Mouse (Mus musculus) forebrain, embryonic 10.5 days (tissue): ENCODE results near the gene Cpt1c. TPM values are rescaled to one million over a fixed set of nuclear protein-coding genes. Genes with fewer than 3 reads are reported as not detected.

Experiments used
- DNase-seq: peaks from one replicate; pipeline ENCODE4 v3.0.0-alpha.2; 2017; ENCODE audit warnings: low spot score; ENCODE audit errors: extremely low spot score
- H3K27ac ChIP-seq: fragments of 300-500 bp; sonication (generic); 2 replicates; pipeline ENCODE4 v1.5.1; 2016; ENCODE audit warnings: mild to moderate bottlenecking
- H3K27me3 ChIP-seq: fragments of 300-500 bp; sonication (generic); 2 replicates; pipeline ENCODE4 v1.6.1; 2016; ENCODE audit warnings: mild to moderate bottlenecking; ENCODE audit not compliant: poor library complexity, severe bottlenecking
- H3K36me3 ChIP-seq: fragments of 300-500 bp; sonication (generic); replicated peaks from 2 replicates; pipeline ENCODE4 v1.6.1; 2016; ENCODE audit warnings: mild to moderate bottlenecking, moderate library complexity
- H3K4me1 ChIP-seq: fragments of 300-500 bp; sonication (generic); 2 replicates; pipeline ENCODE4 v1.6.1; 2016
- H3K4me3 ChIP-seq: fragments of 300-500 bp; sonication (generic); 2 replicates; pipeline ENCODE4 v1.5.1; 2016; ENCODE audit warnings: mild to moderate bottlenecking, moderate library complexity
- H3K9me3 ChIP-seq: fragments of 300-500 bp; sonication (generic); 2 replicates; pipeline ENCODE4 v1.6.1; 2016; ENCODE audit warnings: mild to moderate bottlenecking, moderate library complexity
- WGBS: fragments of 180-500 bp; shearing (Covaris S2); methylation state at CpG from one replicate; pipeline ENCODE4 v1.1.7; 2016; 5-methylcytosine and 5-hydroxymethylcytosine counted together
- microRNA-seq: library from miRNA; unstranded; fragments of <30 nt; microRNA quantifications from one replicate; pipeline ENCODE4, GENCODE M21; 2017
- polyA plus RNA-seq: library from polyadenylated mRNA; unstranded; fragments of >200 nt; fragmentation: Nextera tagmentation; extraction: Ambion mirVana; gene quantifications from 2 replicates; pipeline ENCODE4 v1.2.1, GENCODE M21; 2016

Gene Cpt1c
- polyA plus RNA-seq, 1 experiment from 2014 or later, result 19.4 TPM

- no peak for DNase-seq
- Histone ChIP-seq H3K4me3 (no peak overlapping the region), H3K27me3 (no peaks in the 10 kb centered on the region), H3K9me3 (no peaks in the 10 kb centered on the region), H3K27ac (no peak overlapping the region), H3K36me3 (peaks cover 72% of the 10 kb centered on the region), H3K4me1 (peaks cover 5% of the 10 kb centered on the region)
Measured at GRCm38 (mm10) chr7:44922530-44922929, 52.1 kb downstream of the Cpt1c start.

- H3K36me3 ChIP-seq, result peaks cover 70% of the 10 kb centered on the region
- no peaks in the 10 kb centered on the region; the same call in 1 of the 2 replicates for H3K4me1 ChIP-seq
- no peaks in the 10 kb centered on the region for H3K27me3 ChIP-seq
- no peak overlapping the region for H3K27ac ChIP-seq
- no peaks in the 10 kb centered on the region for H3K9me3 ChIP-seq
- DNase-seq, result no peak
- no peak overlapping the region for H3K4me3 ChIP-seq
- 89% methylated on average over 5 of the region's 5 CpGs for WGBS
Measured at GRCm38 (mm10) chr7:44919127-44919526, 55.5 kb downstream of the Cpt1c start.

GRCm38 (mm10) chr7:44918219-44918618, 56.4 kb downstream of the Cpt1c start:
- H3K4me1 ChIP-seq, result no peaks in the 10 kb centered on the region; the same call in 1 of the 2 replicates
- no peak overlapping the region for H3K27ac ChIP-seq
- H3K36me3 ChIP-seq, result peaks cover 70% of the 10 kb centered on the region
- DNase-seq, result no peak
- no peak overlapping the region for H3K4me3 ChIP-seq
- H3K9me3 ChIP-seq, result no peaks in the 10 kb centered on the region
- WGBS, result 84% methylated on average over 3 of the region's 3 CpGs
- no peaks in the 10 kb centered on the region for H3K27me3 ChIP-seq

GRCm38 (mm10) chr7:44916881-44917280, 57.8 kb downstream of the Cpt1c start:
- H3K4me3 ChIP-seq, result no peak overlapping the region
- no peaks in the 10 kb centered on the region for H3K27me3 ChIP-seq
- no peak for DNase-seq
- H3K4me1 ChIP-seq, result no peaks in the 10 kb centered on the region; the same call in 1 of the 2 replicates
- H3K9me3 ChIP-seq, result no peaks in the 10 kb centered on the region
- peaks cover 70% of the 10 kb centered on the region for H3K36me3 ChIP-seq
- H3K27ac ChIP-seq, result no peak overlapping the region
- WGBS, result 92% methylated on average over 4 of the region's 4 CpGs

- no peak for DNase-seq
- 87% methylated on average over 6 of the region's 6 CpGs for WGBS
- Histone ChIP-seq H3K4me3 (no peak overlapping the region), H3K9me3 (no peaks in the 10 kb centered on the region), H3K4me1 (no peaks in the 10 kb centered on the region; the same call in 1 of the 2 replicates), H3K27ac (no peak overlapping the region), H3K27me3 (no peaks in the 10 kb centered on the region), H3K36me3 (peaks cover 72% of the 10 kb centered on the region)
Measured at GRCm38 (mm10) chr7:44916191-44916590, 58.5 kb downstream of the Cpt1c start.

- no peak for DNase-seq
- no peaks in the 10 kb centered on the region for H3K9me3 ChIP-seq
- no peaks in the 10 kb centered on the region; the same call in 1 of the 2 replicates for H3K4me1 ChIP-seq
- H3K36me3 ChIP-seq, result peaks cover 76% of the 10 kb centered on the region
- WGBS, result 94% methylated on average over 9 of the region's 9 CpGs
- H3K4me3 ChIP-seq, result no peak overlapping the region
- H3K27ac ChIP-seq, result no peak overlapping the region
- H3K27me3 ChIP-seq, result no peaks in the 10 kb centered on the region
Measured at GRCm38 (mm10) chr7:44915314-44915713, 59.3 kb downstream of the Cpt1c start.

GRCm38 (mm10) chr7:44914396-44914795, 60.3 kb downstream of the Cpt1c start:
- peaks cover 80% of the 10 kb centered on the region for H3K36me3 ChIP-seq
- no peaks in the 10 kb centered on the region; the same call in 1 of the 2 replicates for H3K4me1 ChIP-seq
- no peak overlapping the region for H3K4me3 ChIP-seq
- H3K9me3 ChIP-seq, result no peaks in the 10 kb centered on the region
- DNase-seq, result no peak
- H3K27me3 ChIP-seq, result no peaks in the 10 kb centered on the region
- H3K27ac ChIP-seq, result no peak overlapping the region
- 94% methylated on average over 2 of the region's 2 CpGs for WGBS

Small RNAs within 50 kb of the gene (microRNA-seq; reads per million reads assigned to microRNA genes)
- gene Mir7054, result not detected

Other genes starting within 250 kb of the Cpt1c start
- gene Vrk3, start 226.4 kb downstream of the Cpt1c start, polyA plus RNA-seq, result 42.1 and 43.4 TPM in 2 replicates
- 3.5 and 4.3 TPM in 2 replicates for gene Zfp473, start 223.8 kb downstream of the Cpt1c start, polyA plus RNA-seq
- gene Nup62, start 158.8 kb downstream of the Cpt1c start, polyA plus RNA-seq, result 168 and 172 TPM in 2 replicates
- gene Il4i1, start 158.5 kb downstream of the Cpt1c start, polyA plus RNA-seq, result 0.85 and 1.7 TPM in 2 replicates
- 3.3 and 3.6 TPM in 2 replicates for gene Atf5, start 158.2 kb downstream of the Cpt1c start, polyA plus RNA-seq
- gene Akt1s1, start 125.9 kb downstream of the Cpt1c start, polyA plus RNA-seq, result 84.3 and 84.6 TPM in 2 replicates
- 72.8 and 73.6 TPM in 2 replicates for gene Tbc1d17, start 125.8 kb downstream of the Cpt1c start, polyA plus RNA-seq
- 37.8 and 39.8 TPM in 2 replicates for gene Pnkp, start 117.7 kb downstream of the Cpt1c start, polyA plus RNA-seq
- 415 and 438 TPM in 2 replicates for gene Ptov1, start 105.1 kb downstream of the Cpt1c start, polyA plus RNA-seq
- gene Med25, start 82.1 kb downstream of the Cpt1c start, polyA plus RNA-seq, result 175 and 185 TPM in 2 replicates
- 24.8 and 25.0 TPM in 2 replicates for gene Fuz, start 78.8 kb downstream of the Cpt1c start, polyA plus RNA-seq
- 69.1 and 69.5 TPM in 2 replicates for gene Ap2a1, start 45.4 kb downstream of the Cpt1c start, polyA plus RNA-seq
- 0.47 TPM in 1 of 2 replicates, not detected in the other for gene Tsks, start 31.6 kb downstream of the Cpt1c start, polyA plus RNA-seq
- gene Prmt1, start 11.7 kb upstream of the Cpt1c start, polyA plus RNA-seq, result 909 and 984 TPM in 2 replicates
- gene Irf3, start 22.8 kb upstream of the Cpt1c start, polyA plus RNA-seq, result 70.5 and 76.0 TPM in 2 replicates
- 80.7 and 83.9 TPM in 2 replicates for gene Bcl2l12, start 23.9 kb upstream of the Cpt1c start, polyA plus RNA-seq
- 39.9 and 41.0 TPM in 2 replicates for gene Scaf1, start 41.5 kb upstream of the Cpt1c start, polyA plus RNA-seq
- 15.0 and 16.8 TPM in 2 replicates for gene Rras, start 43.1 kb upstream of the Cpt1c start, polyA plus RNA-seq
- 11.9 and 12.7 TPM in 2 replicates for gene Prr12, start 78.0 kb upstream of the Cpt1c start, polyA plus RNA-seq
- 61.2 and 67.6 TPM in 2 replicates for gene Nosip, start 87.6 kb upstream of the Cpt1c start, polyA plus RNA-seq
- 16.5 and 17.7 TPM in 2 replicates for gene Prrg2, start 87.8 kb upstream of the Cpt1c start, polyA plus RNA-seq
- 101 and 113 TPM in 2 replicates for gene Rcn3, start 117.4 kb upstream of the Cpt1c start, polyA plus RNA-seq
- 5.5 and 5.9 TPM in 2 replicates for gene Fcgrt, start 129.0 kb upstream of the Cpt1c start, polyA plus RNA-seq
- gene Rps11, start 149.6 kb upstream of the Cpt1c start, polyA plus RNA-seq, result 1,843 and 1,853 TPM in 2 replicates
- gene Rpl13a, start 153.9 kb upstream of the Cpt1c start, polyA plus RNA-seq, result 1,219 and 1,234 TPM in 2 replicates
- 0.11 and 0.27 TPM in 2 replicates for gene Gm45713, start 161.4 kb upstream of the Cpt1c start, polyA plus RNA-seq
- 1.1 and 1.4 TPM in 2 replicates for gene Flt3l, start 161.6 kb upstream of the Cpt1c start, polyA plus RNA-seq
- gene Pih1d1, start 179.5 kb upstream of the Cpt1c start, polyA plus RNA-seq, result 98.5 and 99.6 TPM in 2 replicates
- gene Aldh16a1, start 179.7 kb upstream of the Cpt1c start, polyA plus RNA-seq, result 53.0 and 55.1 TPM in 2 replicates
- gene Slc17a7, start 189.1 kb upstream of the Cpt1c start, polyA plus RNA-seq, result 0.95 and 1.2 TPM in 2 replicates
- gene Gfy, start 204.7 kb upstream of the Cpt1c start, polyA plus RNA-seq, result 0.15 TPM in 1 of 2 replicates, not detected in the other
- 0.33 TPM in 1 of 2 replicates, not detected in the other for gene Pth2, start 206.1 kb upstream of the Cpt1c start, polyA plus RNA-seq
- gene Ccdc155, start 230.0 kb upstream of the Cpt1c start, polyA plus RNA-seq, result 0.57 and 0.66 TPM in 2 replicates
- 1.0 TPM in 2 replicates for gene Dkkl1, start 237.3 kb upstream of the Cpt1c start, polyA plus RNA-seq
- gene Tead2, start 240.9 kb upstream of the Cpt1c start, polyA plus RNA-seq, result 337 and 380 TPM in 2 replicates